Mouse (Mus musculus) regulatory T cell (primary cell): Measurements from ENCODE around the gene Asb13.

ENCODE experiments used
- in situ Hi-C: fragments of 300-600 bp; cut with MboI, MseI; formaldehyde crosslinking; loops from one replicate; pipeline ENCODE4 v1.15.1; 2025; ENCODE audit warnings: high pct_unique_total_duplicates

The Asb13 gene

GRCm38 (mm10) chr13:3664241-3664640, 30.4 kb downstream of the Asb13 start:
- in situ Hi-C loops, result no loop called here

GRCm38 (mm10) chr13:3665308-3665723, 31.5 kb downstream of the Asb13 start:
- in situ Hi-C loops, result loop anchor here (5.0 kb wide), 2 partner anchors 232 to 337 kb away; no protein-coding TSS in a partner anchor

- in situ Hi-C loops, result loop anchor here (5.0 kb wide), 2 partner anchors 230 to 335 kb away; no protein-coding TSS in a partner anchor
These were observed 33.5 kb downstream of the Asb13 start for GRCm38 (mm10) chr13:3667288-3667873.

GRCm38 (mm10) chr13:3668068-3668467, 34.2 kb downstream of the Asb13 start:
- in situ Hi-C loops, result loop anchor here (5.0 kb wide), 2 partner anchors 229 to 334 kb away; no protein-coding TSS in a partner anchor

- in situ Hi-C loops, result loop anchor here (5.0 kb wide), 2 partner anchors 228 to 333 kb away; no protein-coding TSS in a partner anchor
These were observed 35.8 kb downstream of the Asb13 start for GRCm38 (mm10) chr13:3669611-3670010.

GRCm38 (mm10) chr13:3670039-3670438, 36.2 kb downstream of the Asb13 start:
- in situ Hi-C loops, result no loop called here

GRCm38 (mm10) chr13:3673151-3673550, 39.3 kb downstream of the Asb13 start:
- in situ Hi-C loops, result no loop called here

GRCm38 (mm10) chr13:3673622-3674021, 39.8 kb downstream of the Asb13 start:
- in situ Hi-C loops, result no loop called here

GRCm38 (mm10) chr13:3675855-3676254, 42.0 kb downstream of the Asb13 start:
- in situ Hi-C loops, result no loop called here

GRCm38 (mm10) chr13:3679098-3679497, 45.3 kb downstream of the Asb13 start:
- in situ Hi-C loops, result no loop called here

GRCm38 (mm10) chr13:3686306-3686705, 52.5 kb downstream of the Asb13 start:
- in situ Hi-C loops, result no loop called here

GRCm38 (mm10) chr13:3694599-3695343, 60.9 kb downstream of the Asb13 start:
- in situ Hi-C loops, result no loop called here

GRCm38 (mm10) chr13:3696977-3697735, 63.3 kb downstream of the Asb13 start:
- in situ Hi-C loops, result no loop called here

GRCm38 (mm10) chr13:3700752-3701151, 66.9 kb downstream of the Asb13 start:
- in situ Hi-C loops, result no loop called here
